Mouse (Mus musculus): ENCODE measurements around the gene Pdk4. TPM values are rescaled to one million over a fixed set of nuclear protein-coding genes. Genes with fewer than 3 reads are reported as not detected.

The Pdk4 gene
- total and polyA plus RNA-seq, 2 experiments from 2014 or later, result 0.99 to 2.1 TPM

- Histone ChIP-seq H3K27me3 (ENCODE audit: insufficient read depth, low read length) (no peaks in the 10 kb centered on the region), H3K27ac (ENCODE audit: low read depth, low read length) (no peak overlapping the region), H3K4me3 (ENCODE audit: low read depth, low read length) (no peak overlapping the region), H3K4me1 (ENCODE audit: insufficient read depth, low read length) (no peaks in the 10 kb centered on the region), H3K36me3 (ENCODE audit: insufficient read depth, low read length) (no peaks in the 10 kb centered on the region), H3K9ac (replicated peaks; ENCODE audit: low read length, poor library complexity, severe bottlenecking) (no peak overlapping the region), H3K9me3 (ENCODE audit: low read length) (no peaks in the 10 kb centered on the region), H3K4me2 (ENCODE audit: low read depth, low read length, poor library complexity, severe bottlenecking) (no peak overlapping the region)
- no peak for ATAC-seq (ENCODE audit: low FRiP score)
- TF ChIP-seq CTCF (IDR thresholded peaks at IDR 0.05), result no peak
- DNase-seq (ENCODE audit: low spot score), result no peak
- WGBS, result 90% methylated on average over 3 of the region's 3 CpGs
Measured at GRCm38 (mm10) chr6:5455836-5456235, 40.3 kb downstream of the Pdk4 start.

GRCm38 (mm10) chr6:5449878-5450277 is 46.2 kb downstream of the Pdk4 start:
- no peak overlapping the region for H3K4me2 ChIP-seq (ENCODE audit: low read depth, low read length, poor library complexity, severe bottlenecking)
- WGBS, result 97% methylated on average over 5 of the region's 5 CpGs
- H3K36me3 ChIP-seq (ENCODE audit: insufficient read depth, low read length), result no peaks in the 10 kb centered on the region
- no peak overlapping the region for H3K4me3 ChIP-seq (ENCODE audit: low read depth, low read length)
- H3K9me3 ChIP-seq (ENCODE audit: low read length), result no peaks in the 10 kb centered on the region
- TF ChIP-seq CTCF (IDR thresholded peaks at IDR 0.05), result no peak
- no peak overlapping the region for H3K27ac ChIP-seq (ENCODE audit: low read depth, low read length)
- no peak for ATAC-seq (ENCODE audit: low FRiP score)
- H3K9ac ChIP-seq (replicated peaks; ENCODE audit: low read length, poor library complexity, severe bottlenecking), result no peak overlapping the region
- DNase-seq (ENCODE audit: low spot score), result no peak
- H3K4me1 ChIP-seq (ENCODE audit: insufficient read depth, low read length), result no peaks in the 10 kb centered on the region
- no peaks in the 10 kb centered on the region for H3K27me3 ChIP-seq (ENCODE audit: insufficient read depth, low read length)

GRCm38 (mm10) chr6:5448396-5448795 is 47.7 kb downstream of the Pdk4 start:
- Histone ChIP-seq H3K4me2 (ENCODE audit: low read depth, low read length, poor library complexity, severe bottlenecking) (no peak overlapping the region), H3K36me3 (ENCODE audit: insufficient read depth, low read length) (no peaks in the 10 kb centered on the region), H3K27me3 (ENCODE audit: insufficient read depth, low read length) (no peaks in the 10 kb centered on the region), H3K9me3 (ENCODE audit: low read length) (no peaks in the 10 kb centered on the region), H3K4me1 (ENCODE audit: insufficient read depth, low read length) (no peaks in the 10 kb centered on the region), H3K4me3 (ENCODE audit: low read depth, low read length) (no peak overlapping the region), H3K27ac (ENCODE audit: low read depth, low read length) (no peak overlapping the region), H3K9ac (replicated peaks; ENCODE audit: low read length, poor library complexity, severe bottlenecking) (no peak overlapping the region)
- 58% methylated on average over 4 of the region's 4 CpGs for WGBS
- no peak for ATAC-seq (ENCODE audit: low FRiP score)
- TF ChIP-seq CTCF (IDR thresholded peaks at IDR 0.05), result no peak
- DNase-seq (ENCODE audit: low spot score), result no peak

- Histone ChIP-seq H3K27me3 (ENCODE audit: insufficient read depth, low read length) (no peaks in the 10 kb centered on the region), H3K4me2 (ENCODE audit: low read depth, low read length, poor library complexity, severe bottlenecking) (no peak overlapping the region), H3K27ac (ENCODE audit: low read depth, low read length) (peak overlapping the region; percentile 2; the same call in 1 of the 2 replicates), H3K36me3 (ENCODE audit: insufficient read depth, low read length) (no peaks in the 10 kb centered on the region), H3K4me3 (ENCODE audit: low read depth, low read length) (no peak overlapping the region), H3K9me3 (ENCODE audit: low read length) (no peaks in the 10 kb centered on the region), H3K4me1 (ENCODE audit: insufficient read depth, low read length) (peaks cover 3% of the 10 kb centered on the region; the same call in 1 of the 2 replicates), H3K9ac (replicated peaks; ENCODE audit: low read length, poor library complexity, severe bottlenecking) (no peak overlapping the region)
- 19% methylated on average over 6 of the region's 6 CpGs for WGBS
- DNase-seq (ENCODE audit: low spot score), result peak; percentile 55
- TF ChIP-seq CTCF (IDR thresholded peaks at IDR 0.05), result no peak
- ATAC-seq (ENCODE audit: low FRiP score), result 0 out of 2 replicates have a peak, but pooled peaks have one; percentile 20
Measured at GRCm38 (mm10) chr6:5447546-5447945, 48.6 kb downstream of the Pdk4 start.

- H3K36me3 ChIP-seq (ENCODE audit: insufficient read depth, low read length), result no peaks in the 10 kb centered on the region
- no peak overlapping the region for H3K27ac ChIP-seq (ENCODE audit: low read depth, low read length)
- DNase-seq (ENCODE audit: low spot score), result no peak
- H3K9ac ChIP-seq (replicated peaks; ENCODE audit: low read length, poor library complexity, severe bottlenecking), result no peak overlapping the region
- H3K4me3 ChIP-seq (ENCODE audit: low read depth, low read length), result no peak overlapping the region
- peaks cover 3% of the 10 kb centered on the region; the same call in 1 of the 2 replicates for H3K4me1 ChIP-seq (ENCODE audit: insufficient read depth, low read length)
- TF ChIP-seq CTCF (IDR thresholded peaks at IDR 0.05), result no peak
- no peaks in the 10 kb centered on the region for H3K9me3 ChIP-seq (ENCODE audit: low read length)
- 74% methylated on average over 4 of the region's 4 CpGs for WGBS
- no peak for ATAC-seq (ENCODE audit: low FRiP score)
- H3K4me2 ChIP-seq (ENCODE audit: low read depth, low read length, poor library complexity, severe bottlenecking), result no peak overlapping the region
- no peaks in the 10 kb centered on the region for H3K27me3 ChIP-seq (ENCODE audit: insufficient read depth, low read length)
Measured at GRCm38 (mm10) chr6:5447013-5447412, 49.1 kb downstream of the Pdk4 start.

GRCm38 (mm10) chr6:5444331-5444898 is 51.7 kb downstream of the Pdk4 start:
- WGBS, result 95% methylated on average over 5 of the region's 5 CpGs
- H3K4me2 ChIP-seq (ENCODE audit: low read depth, low read length, poor library complexity, severe bottlenecking), result no peak overlapping the region

More at GRCm38 (mm10) chr6:5444331-5444898, 51.7 kb downstream of the Pdk4 start:
- H3K4me1 ChIP-seq (ENCODE audit: insufficient read depth, low read length), result peaks cover 3% of the 10 kb centered on the region; the same call in 1 of the 2 replicates
- no peak overlapping the region for H3K4me3 ChIP-seq (ENCODE audit: low read depth, low read length)
- no peaks in the 10 kb centered on the region for H3K27me3 ChIP-seq (ENCODE audit: insufficient read depth, low read length)
- DNase-seq (ENCODE audit: low spot score) (no peak), ATAC-seq (ENCODE audit: low FRiP score) (no peak)
- no peak overlapping the region for H3K9ac ChIP-seq (replicated peaks; ENCODE audit: low read length, poor library complexity, severe bottlenecking)
- TF ChIP-seq CTCF (IDR thresholded peaks at IDR 0.05), result no peak
- no peaks in the 10 kb centered on the region for H3K9me3 ChIP-seq (ENCODE audit: low read length)
- H3K27ac ChIP-seq (ENCODE audit: low read depth, low read length), result no peak overlapping the region
- H3K36me3 ChIP-seq (ENCODE audit: insufficient read depth, low read length), result no peaks in the 10 kb centered on the region
